Mouse (Mus musculus) hematopoietic stem cell, adult 5-6 weeks (primary cell): Measurements from ENCODE around the gene Neurod2. TPM values are rescaled to one million over a fixed set of nuclear protein-coding genes. Genes with fewer than 3 reads are reported as not detected.

ENCODE experiments used
- ATAC-seq, 2 experiments: fragments of 125-278 bp in 1 of 2; replicated peaks in 1 of 2; 2 replicates each; pipeline ENCODE4 v1.8.0; 2016 to 2017; ENCODE audit warnings: inconsistent platforms in 2 of 2, mild to moderate bottlenecking in 2 of 2, moderate number of reproducible peaks in 2 of 2, low read depth in 1 of 2, moderate TSS enrichment in 1 of 2; ENCODE audit not compliant: low FRiP score in 2 of 2, poor library complexity in 2 of 2, severe bottlenecking in 2 of 2, insufficient read depth in 1 of 2, low TSS enrichment in 1 of 2
- total RNA-seq: library from RNA; stranded (forward); fragments of 172-1452, 232-1000 nt; gene quantifications from 2 replicates; pipeline ENCODE4 v1.2.3, GENCODE M21; 2017

Neurod2 gene
- total RNA-seq, 1 experiment from 2014 or later: not detected

DNA sequence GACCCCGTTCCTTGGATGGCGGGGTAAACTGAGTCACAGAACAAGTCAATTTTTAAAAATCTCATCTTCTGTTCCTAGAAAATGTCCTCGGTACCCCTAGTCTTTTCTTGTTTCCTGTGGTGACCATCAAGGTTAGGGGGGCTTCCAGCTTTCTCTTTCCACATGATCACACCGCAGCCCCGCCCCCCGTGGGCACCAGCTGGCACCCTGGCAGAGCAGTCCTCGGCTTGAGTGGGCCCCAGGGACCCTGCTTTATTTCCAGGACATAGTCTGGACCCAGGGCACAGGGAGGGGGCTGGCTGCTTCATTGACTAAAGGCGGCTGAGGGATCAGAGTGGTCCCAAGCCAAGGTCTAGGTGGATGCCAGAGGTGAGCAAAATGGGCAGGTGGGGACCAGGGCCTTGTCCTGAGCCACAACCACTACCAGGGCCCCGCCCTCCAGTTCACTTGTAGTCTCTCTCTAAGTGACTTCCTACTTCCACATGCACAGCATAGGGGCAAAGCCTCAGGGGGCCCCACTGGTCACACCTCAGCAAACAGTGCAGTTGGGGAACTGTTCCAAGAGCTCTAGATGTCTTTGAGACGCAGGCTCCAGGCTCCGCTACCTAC is 10.3 kb upstream of the Neurod2 start:
- ATAC-seq: no peak

DNA sequence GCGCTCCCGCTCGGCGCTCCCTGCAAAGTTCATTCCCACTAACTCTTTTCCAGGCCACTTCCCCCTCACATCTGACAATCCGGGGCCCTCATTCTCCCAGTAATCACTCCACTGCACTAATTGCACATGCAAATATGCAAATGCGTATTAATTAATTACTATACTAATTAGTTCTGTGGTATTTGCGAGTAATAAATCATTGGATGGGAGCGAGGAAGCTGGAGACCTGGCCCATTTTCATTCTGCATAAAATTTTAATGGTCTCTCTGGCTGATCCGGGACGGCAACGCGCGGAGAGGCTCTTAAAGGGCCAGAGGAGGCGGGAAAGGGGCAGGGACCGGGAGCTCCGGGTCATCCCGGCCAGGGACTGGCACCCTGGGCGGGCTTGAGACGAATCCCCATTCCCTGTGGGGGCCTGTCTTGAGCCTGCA is 9.6 kb upstream of the Neurod2 start:
- no peak for ATAC-seq

DNA sequence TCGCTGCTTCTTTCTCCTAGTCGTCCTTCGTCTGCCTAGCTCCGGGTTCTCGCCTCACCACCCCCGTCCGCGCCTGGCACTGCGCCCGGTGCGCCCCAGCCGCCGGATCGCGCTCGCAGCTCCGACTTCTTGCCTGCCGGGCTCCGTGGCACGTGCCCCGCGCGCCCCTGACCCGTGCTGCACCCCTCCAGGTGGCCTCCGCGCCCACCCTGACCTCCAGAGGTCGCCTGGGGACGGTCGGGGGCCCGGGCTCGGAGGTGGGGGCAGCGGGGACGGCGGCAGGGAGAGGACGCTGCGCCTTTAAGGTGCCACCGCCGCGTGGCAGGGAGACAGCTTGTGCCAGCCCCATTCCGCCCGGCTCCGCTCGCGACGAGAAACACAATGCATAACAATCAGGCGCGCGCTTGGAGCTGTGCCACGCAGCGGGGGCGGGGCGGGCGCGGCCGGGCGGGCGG is 9.1 kb upstream of the Neurod2 start:
- no peak for ATAC-seq

DNA sequence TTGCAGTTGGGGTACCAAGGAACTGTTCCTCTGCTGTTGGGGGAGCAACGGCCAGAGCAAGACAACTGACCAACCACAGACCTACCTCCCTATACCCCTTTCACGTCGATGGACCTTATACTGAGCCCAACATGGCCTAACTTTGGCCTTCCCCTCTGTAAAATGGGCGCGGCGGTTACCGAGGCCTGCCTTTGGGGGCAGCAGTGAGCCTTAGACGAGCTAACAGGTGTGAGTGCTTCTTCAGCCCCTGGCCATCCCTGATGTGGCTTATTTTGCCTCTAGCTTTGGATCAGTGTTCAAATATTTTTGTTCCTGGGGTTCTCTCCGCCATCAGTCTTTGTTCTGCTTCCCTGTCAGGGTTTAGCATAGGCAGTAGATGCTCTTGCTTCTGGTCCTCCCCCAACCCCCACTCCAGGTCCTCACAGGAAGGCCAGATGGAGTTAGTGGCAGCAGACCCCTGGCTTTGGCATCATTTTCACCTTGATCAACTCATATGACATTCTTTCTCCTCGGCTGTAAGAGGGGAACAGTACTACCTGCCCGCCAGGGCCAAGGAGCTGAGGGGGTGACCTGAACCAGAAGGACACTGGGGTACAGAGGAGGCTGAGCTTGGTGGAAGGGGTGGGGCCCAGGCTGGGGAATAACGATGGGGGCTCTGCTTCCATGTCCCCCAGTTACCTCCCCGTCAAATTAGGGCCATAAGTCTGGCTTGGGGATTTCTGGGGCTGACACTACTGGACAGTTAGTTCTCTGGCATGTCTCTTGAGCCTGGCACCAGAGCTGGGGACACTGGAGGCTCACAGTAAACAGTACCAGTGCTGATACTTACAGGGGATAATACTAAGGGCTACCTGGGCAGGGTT is 7.0 kb upstream of the Neurod2 start:
- no peak for ATAC-seq

DNA sequence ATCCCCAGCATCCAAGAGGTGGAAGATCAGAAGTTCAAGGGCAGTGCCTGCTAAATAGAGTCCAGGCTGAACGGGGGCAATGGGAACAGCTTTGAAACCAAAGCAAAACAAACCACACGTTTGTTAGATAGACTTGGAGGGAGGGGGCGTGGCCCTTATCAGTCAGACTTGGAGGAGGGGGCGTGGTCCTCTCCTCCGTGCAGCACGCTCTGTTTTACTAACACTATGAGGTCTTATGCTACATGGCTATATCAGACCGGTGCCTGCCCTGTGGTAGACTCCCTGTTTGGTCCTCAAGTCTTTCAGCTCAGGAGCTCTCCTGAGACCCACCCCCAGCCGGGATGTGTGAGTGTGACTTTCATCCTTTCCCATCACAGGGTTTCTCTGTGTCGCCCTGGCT is 5.8 kb upstream of the Neurod2 start:
- ATAC-seq: no peak

DNA sequence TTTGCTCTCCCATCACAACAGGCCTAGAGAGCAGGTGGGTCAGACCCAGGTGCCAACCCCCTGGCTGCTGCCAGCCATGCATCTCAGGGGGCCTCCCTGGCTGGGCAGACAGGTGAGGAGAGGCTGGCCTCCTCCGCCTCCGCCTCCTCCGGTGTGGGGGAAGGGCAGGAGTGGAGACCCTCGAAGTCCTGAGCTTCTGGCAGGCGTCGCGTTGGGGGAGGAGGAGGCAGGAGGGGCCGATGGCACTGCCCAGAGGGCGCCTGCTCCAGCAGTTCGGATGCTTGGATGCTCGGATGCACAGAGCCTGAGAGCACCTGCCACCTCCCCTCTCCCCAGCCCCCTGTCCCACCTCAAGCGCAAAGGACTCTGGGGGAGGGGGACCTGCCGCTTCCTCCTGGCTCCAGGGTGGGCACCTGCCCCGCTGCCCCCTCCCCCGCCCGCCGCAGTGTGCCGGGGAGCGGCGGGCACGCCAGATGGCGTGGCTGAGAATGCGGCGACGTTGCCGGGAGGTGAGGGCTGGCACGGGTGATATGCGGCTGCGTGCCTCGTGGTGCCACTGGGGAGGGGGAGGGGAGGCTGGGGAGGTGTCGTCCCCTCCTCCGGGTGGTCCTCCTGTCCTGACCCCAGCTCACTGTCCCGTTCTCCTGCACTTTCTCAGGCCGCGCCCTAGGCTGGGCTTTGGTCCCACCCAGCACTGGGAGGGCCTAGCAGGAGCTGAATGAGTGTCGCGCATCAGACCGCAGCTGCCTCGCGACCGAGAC is 4.7 kb upstream of the Neurod2 start:
- peak in 1 of 2 experiments; percentile 19; a peak in 1 of 4 replicates for ATAC-seq

DNA sequence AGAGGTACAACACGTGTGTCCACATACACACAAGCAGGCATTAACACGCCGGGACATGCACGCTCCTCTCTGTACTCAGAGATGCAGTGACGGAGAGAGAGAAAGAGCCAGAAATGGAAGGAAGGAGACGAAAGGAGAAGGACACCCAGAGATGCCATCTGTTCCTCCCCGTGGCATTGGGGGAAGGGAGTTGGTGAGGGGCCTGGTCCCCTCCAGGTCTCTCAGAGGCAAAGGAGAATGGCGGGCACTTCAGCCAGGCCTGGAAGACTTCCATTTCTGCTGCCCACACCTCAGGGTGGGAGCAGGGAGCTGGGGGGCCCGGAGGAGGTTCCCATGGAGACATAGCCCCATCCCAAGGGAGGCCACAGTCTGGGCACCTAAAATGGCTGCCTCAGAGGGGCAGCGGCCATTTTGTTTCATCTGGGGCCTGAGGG is 3.8 kb upstream of the Neurod2 start:
- no peak for ATAC-seq

DNA sequence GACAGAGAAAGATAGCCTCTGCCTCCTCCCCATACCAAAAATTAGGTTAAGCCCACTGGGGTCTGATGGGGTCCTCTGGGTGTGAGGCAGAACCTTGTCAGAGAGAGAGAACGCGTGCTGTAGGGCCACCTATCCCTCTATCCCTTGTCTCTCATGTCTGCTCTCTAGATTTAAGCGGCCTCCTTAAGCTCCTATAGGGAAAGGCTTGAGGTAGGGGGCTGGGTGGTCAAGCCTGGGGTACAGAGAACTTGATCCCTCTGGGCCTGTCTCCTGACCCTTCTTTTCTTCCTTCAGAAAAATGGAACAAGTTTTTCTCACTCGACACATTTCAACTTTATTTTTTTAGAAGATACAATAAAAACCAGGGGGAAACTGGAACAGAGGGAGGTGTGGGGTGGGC is 3.4 kb upstream of the Neurod2 start:
- no peak for ATAC-seq

DNA sequence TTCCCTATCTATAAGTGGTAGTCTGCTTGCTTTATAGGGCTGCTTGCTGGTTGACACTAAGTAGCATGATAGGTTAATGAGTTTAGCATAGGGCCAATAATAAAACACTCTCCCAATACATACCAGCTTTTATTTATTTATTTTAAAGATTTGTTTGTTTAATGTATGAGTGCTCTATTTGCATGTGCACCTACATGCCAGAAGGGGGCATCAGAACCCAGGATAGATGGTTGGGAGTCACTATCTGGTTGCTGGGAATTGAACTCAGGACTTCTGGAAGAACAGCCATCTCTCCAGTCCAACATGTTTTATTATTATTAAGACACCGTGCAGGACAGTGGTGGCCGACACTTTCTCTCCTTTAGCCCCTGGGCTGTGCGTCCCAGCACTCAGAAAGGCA is 2.7 kb upstream of the Neurod2 start:
- ATAC-seq: no peak

DNA sequence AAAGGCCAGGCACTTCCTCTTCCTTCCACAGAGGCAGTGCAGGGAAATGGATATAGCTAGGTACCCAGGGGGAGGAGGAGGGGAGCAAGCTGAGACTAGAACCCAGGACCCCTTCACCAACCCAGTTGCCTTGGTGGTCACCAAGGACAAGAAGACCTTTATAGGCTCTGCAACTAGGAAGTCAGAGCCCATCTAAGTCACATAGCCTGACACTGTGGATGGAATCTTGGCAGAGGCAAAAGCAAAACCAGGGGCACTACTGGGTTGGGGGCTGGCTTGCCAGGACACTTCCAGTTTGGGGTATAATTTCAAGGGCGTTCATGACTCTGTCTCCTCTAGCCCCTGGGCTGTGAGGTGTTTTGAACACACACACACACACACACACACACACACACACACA is 2.0 kb upstream of the Neurod2 start:
- no peak for ATAC-seq

DNA sequence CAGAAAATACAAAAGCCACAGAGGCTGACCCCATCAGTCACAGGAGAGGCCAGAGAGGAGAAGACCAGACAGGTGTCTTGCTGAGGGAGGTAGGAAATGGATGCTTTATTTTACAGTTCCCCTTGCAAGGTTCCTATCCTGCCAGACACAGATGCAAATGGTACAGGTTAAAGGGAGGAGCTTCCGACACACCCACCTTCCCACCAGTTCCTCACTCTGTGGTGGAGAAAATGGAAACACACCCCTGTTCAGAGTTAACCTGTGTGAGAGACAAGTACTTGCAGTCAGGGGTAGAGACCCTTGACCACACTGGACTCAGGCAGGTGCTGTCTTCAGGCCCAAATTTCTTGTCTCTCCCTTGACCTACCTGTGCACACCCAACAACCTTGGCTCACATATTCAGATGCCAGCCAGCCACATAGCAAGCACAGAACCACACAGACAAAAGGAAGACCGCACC is 1.3 kb upstream of the Neurod2 start:
- ATAC-seq: no peak

DNA sequence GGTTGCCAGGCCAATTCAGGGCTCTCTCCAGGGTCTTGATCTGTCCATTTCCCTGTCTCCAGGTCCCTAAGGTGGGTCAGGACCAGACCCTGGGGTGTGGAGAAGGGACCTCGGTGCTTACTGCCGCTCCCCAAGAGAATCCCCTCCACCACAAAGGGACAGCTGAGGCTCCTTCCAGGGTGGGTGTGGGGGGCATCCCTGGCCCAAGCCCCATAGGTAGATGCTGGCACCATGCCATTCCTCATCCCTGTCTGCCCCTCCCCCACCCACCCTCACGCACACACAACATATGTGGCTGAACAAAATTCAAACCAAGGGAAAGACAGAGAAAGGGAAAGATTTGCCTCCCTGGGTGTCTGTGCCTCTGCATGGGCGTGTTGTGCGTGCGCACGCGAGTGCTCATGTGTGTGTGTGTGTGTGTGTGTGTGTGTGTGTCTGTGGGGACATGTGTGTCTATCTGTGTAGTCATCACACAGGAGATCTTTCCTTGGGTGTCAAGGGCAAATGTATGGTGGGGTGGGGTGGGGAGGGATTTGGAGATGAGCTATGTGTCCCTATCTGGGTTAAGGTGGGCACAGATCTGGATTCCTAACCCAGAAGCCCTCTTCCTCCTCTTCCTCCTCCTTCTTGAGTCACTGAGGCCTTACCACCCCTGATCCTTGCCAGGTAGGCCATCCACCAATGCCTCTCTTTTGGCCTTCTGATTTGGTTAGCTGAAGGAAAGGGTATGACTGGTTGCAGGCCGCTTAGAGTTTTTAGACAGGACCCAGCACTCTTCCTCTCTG is 704 bp upstream of the Neurod2 start:
- no peak for ATAC-seq

DNA sequence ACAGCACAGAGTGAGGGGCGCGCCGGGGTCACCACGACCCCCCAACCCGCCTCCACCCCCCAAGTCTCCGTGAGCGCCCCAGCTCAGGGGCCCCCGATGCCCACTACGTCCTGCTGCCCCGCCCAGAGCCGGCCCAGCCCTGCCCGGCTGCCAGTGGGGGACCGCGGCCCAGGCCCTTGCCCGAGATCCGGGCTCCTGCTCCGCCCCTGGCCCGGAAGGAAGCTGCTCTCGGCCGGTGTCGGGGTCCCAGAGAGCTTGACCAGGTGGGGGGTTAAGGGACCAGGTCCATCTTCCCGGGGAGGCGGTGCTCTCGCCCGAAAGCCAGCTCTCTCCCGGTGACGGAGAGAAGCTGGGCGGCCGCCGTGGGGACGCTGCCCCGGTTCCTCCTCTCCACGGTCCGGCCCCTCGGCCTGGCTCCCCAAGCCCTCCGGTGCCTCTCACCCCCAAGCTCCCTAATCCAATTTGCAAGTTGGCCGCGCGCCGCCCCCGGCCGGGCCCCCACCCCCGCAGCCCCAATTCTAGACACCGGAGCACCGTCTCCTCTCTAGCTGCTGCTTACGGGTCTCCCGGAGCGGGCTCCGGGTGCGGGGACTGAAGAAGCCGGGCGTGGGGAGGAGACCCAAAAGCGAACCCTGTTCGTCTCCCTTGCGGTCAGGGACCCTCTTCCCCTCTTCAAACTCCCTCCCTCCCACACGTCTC is 928 bp downstream of the Neurod2 start:
- ATAC-seq: no peak

DNA sequence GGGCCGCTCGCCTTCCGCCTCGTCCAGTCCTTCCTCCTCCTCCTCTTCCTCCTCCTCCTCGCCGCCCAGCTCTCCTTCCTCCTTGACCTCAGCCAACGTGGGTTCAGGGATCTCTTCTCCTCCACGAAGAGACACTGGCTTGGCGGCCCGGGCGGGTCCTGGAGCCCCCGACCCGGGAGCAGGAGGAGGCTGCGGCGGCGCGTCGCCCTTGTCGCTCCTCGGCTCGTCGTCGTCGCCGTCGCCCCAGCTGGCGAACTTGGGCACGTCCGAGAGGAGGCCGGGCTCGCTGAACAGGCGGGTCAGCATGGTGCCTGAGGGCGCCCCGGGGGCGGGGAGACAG is 1.4 kb downstream of the Neurod2 start:
- ATAC-seq: no peak

DNA sequence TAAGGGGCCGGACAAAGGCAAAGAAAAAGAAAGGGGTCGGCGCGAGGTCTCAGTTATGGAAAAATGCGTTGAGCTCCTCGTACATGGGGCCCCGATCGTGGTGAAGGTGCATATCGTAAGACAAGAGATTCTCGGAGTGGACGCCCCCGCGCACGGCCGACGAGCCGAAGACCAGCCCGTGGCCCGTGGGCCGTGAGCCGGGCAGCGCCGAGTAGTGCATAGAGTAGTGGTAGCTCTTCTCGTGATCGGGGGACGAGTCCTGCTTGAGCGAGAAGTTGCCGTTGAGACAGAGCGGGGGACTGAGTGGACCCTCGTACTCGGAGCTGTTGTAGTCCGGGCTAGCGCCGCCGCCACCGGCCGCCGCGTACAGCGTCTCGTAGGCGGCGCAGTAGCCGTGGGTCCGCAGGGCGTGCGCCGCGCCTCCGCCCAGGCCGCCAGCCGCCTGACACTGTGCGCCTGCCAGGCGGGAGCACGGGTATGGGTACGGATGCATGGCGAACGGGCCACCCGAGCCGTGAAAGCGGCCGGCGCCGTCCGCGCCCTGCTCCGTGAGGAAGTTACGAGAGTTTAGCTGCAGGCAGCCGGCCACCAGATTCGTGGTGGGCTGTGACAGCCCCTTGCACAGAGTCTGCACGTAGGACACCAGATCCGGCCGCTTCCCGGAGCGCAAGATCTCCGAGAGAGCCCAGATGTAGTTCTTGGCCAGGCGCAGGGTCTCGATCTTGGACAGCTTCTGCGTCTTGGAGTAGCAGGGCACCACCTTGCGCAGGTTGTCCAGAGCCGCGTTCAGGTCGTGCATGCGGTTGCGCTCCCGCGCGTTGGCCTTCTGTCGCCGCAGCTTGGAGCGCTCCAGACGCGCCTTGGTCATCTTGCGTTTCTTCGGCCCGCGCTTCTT is 2.1 kb downstream of the Neurod2 start:
- no peak for ATAC-seq

DNA sequence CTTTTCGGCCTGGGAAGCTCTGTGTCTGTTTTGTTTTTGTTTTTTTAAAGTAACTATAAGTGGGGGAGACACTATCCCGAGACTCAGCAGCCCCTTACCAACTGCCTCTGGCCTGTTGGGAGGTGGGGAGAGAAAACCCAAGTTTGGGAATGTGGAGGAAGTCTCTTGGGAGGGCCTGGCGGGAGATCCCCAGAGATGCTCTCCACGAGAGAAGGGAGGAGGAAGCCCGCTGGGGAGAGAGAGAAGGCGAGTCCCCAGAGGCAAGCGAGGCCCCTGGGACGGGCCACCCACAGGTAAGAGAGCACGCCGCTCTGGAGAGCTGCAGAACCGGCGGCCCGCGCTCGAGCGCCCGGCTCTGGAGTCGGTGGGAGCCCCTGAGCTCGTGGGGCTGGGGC is 2.7 kb downstream of the Neurod2 start:
- no peak for ATAC-seq
